Mouse (Mus musculus) C2C12 (cell line): Measurements from ENCODE around the gene Gstt3. TPM values are rescaled to one million over a fixed set of nuclear protein-coding genes. Genes with fewer than 3 reads are reported as not detected.

ENCODE experiments used
- H3K27me3 ChIP-seq: one replicate; pipeline ENCODE4 v1.6.1; 2011; ENCODE audit not compliant: control insufficient read depth, insufficient read depth, insufficient read length
- H3K36me3 ChIP-seq: one replicate; pipeline ENCODE4 v1.6.1; 2011; ENCODE audit not compliant: control insufficient read depth, insufficient read depth
- H3K4me3 ChIP-seq: one replicate; pipeline ENCODE4 v1.5.1; 2011; ENCODE audit warnings: mild to moderate bottlenecking, control low read depth; ENCODE audit not compliant: poor library complexity, insufficient read depth, severe bottlenecking
- H3K79me2 ChIP-seq: one replicate; pipeline ENCODE4 v1.6.1; 2011; ENCODE audit not compliant: control insufficient read depth, insufficient read depth
- H3K79me3 ChIP-seq: one replicate; pipeline ENCODE4 v1.6.1; 2011; ENCODE audit warnings: low read depth, control low read depth
- H3ac ChIP-seq: one replicate; pipeline ENCODE3; 2011; ENCODE audit warnings: low read depth; ENCODE audit not compliant: control insufficient read depth, insufficient read length
- CEBPB ChIP-seq: IDR thresholded peaks from one replicate; pipeline ENCODE4 v1.6.1; 2011; ENCODE audit warnings: low read depth, mild to moderate bottlenecking, control low read depth, moderate library complexity
- CTCF ChIP-seq: IDR thresholded peaks from one replicate; pipeline ENCODE4 v1.5.1; 2011; ENCODE audit not compliant: control insufficient read depth, insufficient read depth, insufficient read length
- FOSL1 ChIP-seq: IDR thresholded peaks from one replicate; pipeline ENCODE4 v1.8.0; 2011; ENCODE audit warnings: mild to moderate bottlenecking, low read length; ENCODE audit not compliant: poor library complexity, insufficient read depth, severe bottlenecking
- MAX ChIP-seq: IDR thresholded peaks from one replicate; pipeline ENCODE4 v1.6.1; 2011; ENCODE audit warnings: mild to moderate bottlenecking, control low read depth
- MYOD1 ChIP-seq: IDR thresholded peaks from one replicate; pipeline ENCODE4 v1.6.1; 2011; ENCODE audit warnings: low read depth; ENCODE audit not compliant: control insufficient read depth, insufficient read length
- MYOG ChIP-seq: IDR thresholded peaks from one replicate; pipeline ENCODE4 v1.6.1; 2011; ENCODE audit not compliant: control insufficient read depth, insufficient read length; ENCODE audit errors: extremely low read depth
- USF1 ChIP-seq: IDR thresholded peaks from one replicate; pipeline ENCODE4 v1.6.1; 2011; ENCODE audit warnings: low read depth, mild to moderate bottlenecking, control low read depth, moderate library complexity
- polyA plus RNA-seq: library from polyadenylated mRNA; unstranded; fragments of >200 nt; fragmentation: generic; extraction: Trizol; gene quantifications from one replicate; pipeline ENCODE4 v1.2.1, GENCODE M21; 2012; ENCODE audit warnings: missing spikeins

The Gstt3 gene
- polyA plus RNA-seq, 1 experiment, result 0.13 TPM

- H3K27me3 ChIP-seq, result no peaks in the 10 kb centered on the region
- H3ac ChIP-seq, result no peak overlapping the region
- H3K4me3 ChIP-seq, result no peak overlapping the region
- H3K79me2 ChIP-seq, result no peaks in the 10 kb centered on the region
- H3K79me3 ChIP-seq, result no peaks in the 10 kb centered on the region
- no peak for TF ChIP-seq FOSL1
- peak; percentile 74 for TF ChIP-seq CTCF
- no peak for TF ChIP-seq MAX
- H3K36me3 ChIP-seq, result peaks cover 77% of the 10 kb centered on the region
Measured at GRCm38 (mm10) chr10:75744017-75744416, 37.2 kb downstream of the Gstt3 start.

GRCm38 (mm10) chr10:75743369-75743768, 37.8 kb downstream of the Gstt3 start:
- Histone ChIP-seq H3ac (no peak overlapping the region), H3K4me3 (no peak overlapping the region), H3K27me3 (no peaks in the 10 kb centered on the region), H3K79me3 (no peaks in the 10 kb centered on the region), H3K36me3 (peaks cover 76% of the 10 kb centered on the region), H3K79me2 (no peaks in the 10 kb centered on the region)
- TF ChIP-seq CTCF, result no peak
- no peak for TF ChIP-seq MYOG
- no peak for TF ChIP-seq MAX
- no peak for TF ChIP-seq CEBPB
- TF ChIP-seq MYOD1, result no peak
- TF ChIP-seq FOSL1, result no peak
- TF ChIP-seq USF1, result no peak

GRCm38 (mm10) chr10:75740866-75741265, 40.3 kb downstream of the Gstt3 start:
- peaks cover 76% of the 10 kb centered on the region for H3K36me3 ChIP-seq
- H3K4me3 ChIP-seq, result no peak overlapping the region
- no peak for TF ChIP-seq MYOD1
- TF ChIP-seq CTCF, result no peak
- TF ChIP-seq FOSL1, result no peak
- TF ChIP-seq USF1, result no peak
- no peak for TF ChIP-seq MAX
- no peak for TF ChIP-seq MYOG
- no peak for TF ChIP-seq CEBPB

GRCm38 (mm10) chr10:75725449-75725848, 55.8 kb downstream of the Gstt3 start:
- Histone ChIP-seq H3K36me3 (peaks cover 84% of the 10 kb centered on the region), H3K79me2 (no peaks in the 10 kb centered on the region), H3K79me3 (no peaks in the 10 kb centered on the region), H3ac (no peak overlapping the region), H3K4me3 (no peak overlapping the region), H3K27me3 (no peaks in the 10 kb centered on the region)
- no peak for TF ChIP-seq CEBPB
- no peak for TF ChIP-seq CTCF
- no peak for TF ChIP-seq MAX
- no peak for TF ChIP-seq USF1
- TF ChIP-seq MYOD1, result no peak

More at GRCm38 (mm10) chr10:75740866-75741265, 40.3 kb downstream of the Gstt3 start:
- Histone ChIP-seq H3K79me2 (no peaks in the 10 kb centered on the region), H3K27me3 (no peaks in the 10 kb centered on the region), H3K79me3 (no peaks in the 10 kb centered on the region), H3ac (no peak overlapping the region)

Other genes starting within 250 kb of the Gstt3 start
- 3.8 TPM for gene Lrrc75b, start 221.1 kb downstream of the Gstt3 start, polyA plus RNA-seq
- gene Ggt1, start 219.8 kb downstream of the Gstt3 start, polyA plus RNA-seq, result 0.12 TPM
- not detected for gene Ggt5, start 192.1 kb downstream of the Gstt3 start, polyA plus RNA-seq
- 0.04 TPM for gene Susd2, start 137.4 kb downstream of the Gstt3 start, polyA plus RNA-seq
- 24.5 TPM for gene Cabin1, start 17.1 kb downstream of the Gstt3 start, polyA plus RNA-seq
- 27.9 TPM for gene Ddt, start 8.0 kb downstream of the Gstt3 start, polyA plus RNA-seq
- gene Gm20441, start 460 bp downstream of the Gstt3 start, polyA plus RNA-seq, result not detected
- 0.76 TPM for gene Gstt1, start 17.2 kb upstream of the Gstt3 start, polyA plus RNA-seq
- not detected for gene Gstt4, start 41.1 kb upstream of the Gstt3 start, polyA plus RNA-seq
- 0.49 TPM for gene Gstt2, start 56.0 kb upstream of the Gstt3 start, polyA plus RNA-seq
- 2,436 TPM for gene Mif, start 78.8 kb upstream of the Gstt3 start, polyA plus RNA-seq
- gene Derl3, start 112.0 kb upstream of the Gstt3 start, polyA plus RNA-seq, result 0.25 TPM
- 133 TPM for gene Smarcb1, start 140.2 kb upstream of the Gstt3 start, polyA plus RNA-seq
- 91.1 TPM for gene Chchd10, start 151.7 kb upstream of the Gstt3 start, polyA plus RNA-seq
- gene Mmp11, start 155.1 kb upstream of the Gstt3 start, polyA plus RNA-seq, result 53.2 TPM
- 0.35 TPM for gene Gm867, start 159.3 kb upstream of the Gstt3 start, polyA plus RNA-seq
- 0.13 TPM for gene Vpreb3, start 161.6 kb upstream of the Gstt3 start, polyA plus RNA-seq
- not detected for gene Gm5134, start 173.1 kb upstream of the Gstt3 start, polyA plus RNA-seq